Mouse (Mus musculus) megakaryocyte, adult 5-6 weeks (primary cell): ENCODE results near the gene Wsb2. TPM values are rescaled to one million over a fixed set of nuclear protein-coding genes. Genes with fewer than 3 reads are reported as not detected.
"Not testable (repeated sequence)": the region's sequence is repeated elsewhere in the genome, so short reads cannot be mapped to it uniquely, and the experiment has no call there.

ENCODE experiments used
- ATAC-seq: 2 replicates; pipeline ENCODE4 v1.8.0; 2016; ENCODE audit warnings: mild to moderate bottlenecking, inconsistent platforms; ENCODE audit not compliant: poor library complexity, severe bottlenecking
- total RNA-seq, 2 experiments: library from RNA; stranded (forward) in 1 of 2; stranded (reverse) in 1 of 2; fragments of 153-499, 151-499 nt in 1 of 2; fragments of 221-1000, 200-1000 nt in 1 of 2; gene quantifications; 2 replicates each; pipeline versions ENCODE4 v1.2.3 to v1.2.4; 2015 to 2017

The Wsb2 gene
- total RNA-seq (2015): 15.5 and 21.3 TPM in 2 replicates
- total RNA-seq (2017): 28.3 and 36.1 TPM in 2 replicates

DNA sequence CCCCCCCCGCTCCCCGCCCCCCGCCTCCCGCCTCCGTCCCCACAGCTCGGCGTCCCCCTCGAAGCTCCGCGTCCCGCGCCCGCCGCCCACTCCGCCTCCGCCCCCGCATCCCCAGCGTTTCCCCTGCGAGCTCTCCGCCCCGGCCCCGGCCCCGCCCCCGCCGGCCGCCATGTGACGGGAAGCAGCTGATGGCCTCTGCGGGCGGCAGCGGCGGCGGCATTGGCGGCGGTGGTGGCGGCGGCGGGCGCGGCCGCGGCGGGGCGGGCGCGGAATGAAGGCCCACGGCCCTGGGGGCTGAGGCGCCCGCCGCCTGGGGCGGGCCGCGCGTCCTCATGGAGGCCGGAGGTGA lies at the start of gene Wsb2:
TSS of gene Wsb2 (plus strand) at position 176 of the 349 bp plus-strand sequence.
- peak; percentile 69 for ATAC-seq

DNA sequence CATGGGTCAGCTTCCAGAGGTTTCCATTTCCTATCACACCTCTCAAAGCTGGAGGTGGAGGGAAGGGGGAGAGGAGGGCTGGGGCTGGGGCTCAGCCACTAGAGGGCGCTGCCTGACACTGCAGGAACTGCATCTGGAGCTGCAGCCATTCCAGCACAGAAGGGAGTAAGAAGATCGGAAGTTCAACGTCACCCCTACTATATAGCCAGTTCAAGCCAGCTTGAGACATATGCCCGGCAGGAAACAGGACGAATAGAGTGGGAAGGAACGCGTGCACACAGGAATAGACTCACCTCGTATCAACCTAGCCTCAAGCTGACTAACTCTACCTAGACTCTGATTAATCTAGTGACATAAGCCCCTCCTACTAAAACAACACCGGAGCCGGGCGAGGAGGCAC lies 49.4 kb upstream of the Wsb2 start:
- ATAC-seq: peak; percentile 97

DNA sequence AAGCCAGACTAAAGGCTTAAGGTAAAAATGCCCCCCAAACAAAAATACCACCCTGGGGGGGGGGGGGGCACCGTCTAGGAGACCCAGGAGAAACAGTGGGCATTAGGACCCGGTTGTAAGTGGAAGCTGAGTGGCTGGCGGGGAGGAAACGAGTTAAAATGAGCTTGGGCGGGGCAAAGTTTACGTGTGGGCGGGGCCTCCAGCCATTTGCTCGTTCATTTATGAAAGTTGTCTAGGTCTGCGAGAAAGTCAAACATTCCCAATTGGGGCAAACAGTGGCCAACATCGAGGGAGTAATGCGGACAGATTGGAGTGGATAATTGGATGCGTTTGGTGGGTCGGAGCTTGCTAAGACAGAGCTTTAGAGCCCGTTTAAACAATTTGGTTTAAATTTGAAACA lies 43.7 kb upstream of the Wsb2 start:
- peak; percentile 66 for ATAC-seq

DNA sequence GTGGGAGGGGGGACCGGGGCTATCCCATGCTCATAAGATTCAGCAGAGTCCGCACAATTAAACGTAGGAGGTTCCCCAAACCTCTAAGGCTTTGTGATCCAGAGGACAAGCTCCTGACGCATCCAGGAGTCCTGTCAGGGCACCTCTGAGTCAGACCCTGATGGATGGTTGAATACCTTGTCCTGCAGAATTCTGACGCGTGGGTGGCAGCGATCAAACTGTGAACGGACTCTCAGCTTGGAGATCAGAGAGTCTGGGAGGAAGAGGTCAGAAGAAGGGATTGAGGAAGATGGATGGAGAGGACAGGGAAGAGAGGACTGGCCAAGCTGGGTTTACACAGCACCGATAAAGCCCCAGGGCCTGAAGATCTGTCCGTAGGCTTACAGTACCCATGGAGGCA lies 43.2 kb upstream of the Wsb2 start:
- ATAC-seq: no peak

DNA sequence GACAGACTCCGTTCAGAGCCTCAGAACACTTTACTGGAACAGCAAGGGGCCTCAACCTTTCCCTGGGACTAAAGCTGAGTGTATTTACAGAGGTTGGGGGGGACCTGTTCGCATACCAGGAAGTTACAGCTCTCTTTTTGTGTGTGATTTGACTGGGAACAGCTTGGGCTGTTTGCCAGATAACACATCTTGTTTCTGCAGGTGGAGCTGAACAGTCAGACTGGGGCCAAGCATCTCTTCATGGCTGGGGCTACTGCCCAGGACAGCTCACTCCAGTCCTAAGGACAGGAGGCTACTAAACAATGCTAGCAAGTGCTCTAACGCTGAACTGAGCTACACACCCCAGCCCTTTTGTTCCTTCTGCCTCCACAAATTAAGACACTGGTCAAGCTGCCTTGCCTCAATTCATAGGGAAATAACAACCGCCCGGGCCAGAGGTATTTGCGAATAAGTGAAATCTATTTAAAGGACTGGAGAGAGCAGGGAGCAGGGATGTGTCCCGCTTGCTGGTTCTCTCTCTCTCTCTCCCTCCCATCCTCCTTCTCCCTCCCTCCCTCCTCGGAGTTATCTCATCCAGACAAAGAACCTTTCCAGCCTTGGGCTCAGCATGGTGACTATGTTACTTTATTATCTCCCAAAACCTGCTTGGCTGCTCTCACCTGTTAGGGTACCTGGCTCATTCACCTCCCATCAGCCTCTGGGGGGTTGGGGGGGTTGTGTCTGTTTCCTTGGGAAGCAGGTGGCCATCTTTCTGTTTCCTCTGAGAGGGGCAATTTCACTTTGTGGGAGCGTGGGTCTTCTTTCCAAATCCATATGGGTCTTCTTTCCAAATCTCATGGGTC lies 42.3 kb upstream of the Wsb2 start:
- no peak for ATAC-seq

DNA sequence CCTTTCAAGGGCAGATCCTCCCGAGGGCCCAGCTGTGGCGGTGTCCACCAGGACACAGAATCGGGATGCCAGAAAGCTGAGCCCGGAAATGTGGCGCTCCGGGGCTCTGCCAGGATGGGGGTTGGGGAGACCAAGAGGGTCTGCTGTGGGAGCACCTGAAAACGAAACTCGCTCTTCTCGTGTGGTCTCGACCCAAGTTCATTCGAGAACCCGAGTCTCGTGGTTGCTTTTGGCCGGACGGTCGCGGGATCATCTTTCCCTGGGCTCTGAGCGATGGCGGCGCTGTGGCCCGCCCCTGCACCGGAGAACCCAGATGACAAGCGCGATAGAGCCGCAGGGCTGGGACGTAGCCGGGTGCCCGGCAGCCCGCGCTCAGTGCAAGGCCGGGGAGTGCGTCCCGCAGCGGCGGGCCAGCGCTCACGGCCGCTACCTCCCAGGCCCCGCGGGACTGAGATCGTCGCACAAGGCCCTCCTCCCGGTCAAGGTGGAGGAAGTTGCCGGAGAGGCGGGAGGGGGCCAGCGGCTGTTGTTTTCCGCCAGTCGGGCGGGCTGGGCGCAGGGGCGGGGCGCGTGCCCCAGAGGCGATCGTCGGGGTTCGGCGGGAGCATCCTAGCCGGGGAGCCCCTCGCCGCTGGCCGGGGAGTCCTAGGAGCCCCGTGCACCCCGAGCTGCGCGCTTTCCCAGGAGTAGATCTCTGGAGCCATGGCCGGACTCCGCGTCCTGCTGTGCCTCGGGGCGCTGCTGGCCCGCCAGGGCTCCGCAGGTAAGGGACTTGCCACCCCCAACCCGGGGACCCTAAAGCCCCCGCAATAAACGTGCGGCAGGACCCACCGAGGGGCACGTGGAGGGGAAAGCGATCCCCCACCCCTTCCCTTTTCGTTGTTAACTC lies 38.1 kb upstream of the Wsb2 start, which contains the start of gene Vsig10:
TSS of gene Vsig10 (plus strand) at position 343 of the 889 bp plus-strand sequence.
- peak; percentile 93 for ATAC-seq

- no peak for ATAC-seq
These were observed 33.4 kb upstream of the Wsb2 start for GRCm38 (mm10) chr5:117323751-117324150.

DNA sequence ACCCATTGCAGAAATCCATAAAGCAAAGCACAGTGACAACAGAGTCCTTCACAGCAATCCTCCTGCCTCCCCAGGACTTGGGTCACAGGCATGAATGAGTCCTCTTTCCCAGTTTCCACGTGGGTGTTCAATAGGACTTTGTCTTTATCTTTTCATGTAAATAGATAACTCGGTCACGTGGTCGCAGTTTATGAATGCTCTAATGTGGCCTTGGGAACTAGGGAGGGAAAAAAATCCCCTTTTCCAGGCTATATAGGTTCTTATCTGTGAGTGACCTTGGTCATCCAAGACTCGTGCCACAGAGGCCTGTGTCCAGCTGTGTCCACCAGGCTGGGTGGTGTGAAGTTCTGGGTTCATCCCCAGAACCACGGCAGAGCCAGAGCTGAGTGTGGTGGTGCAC lies 30.7 kb upstream of the Wsb2 start:
- ATAC-seq: no peak

DNA sequence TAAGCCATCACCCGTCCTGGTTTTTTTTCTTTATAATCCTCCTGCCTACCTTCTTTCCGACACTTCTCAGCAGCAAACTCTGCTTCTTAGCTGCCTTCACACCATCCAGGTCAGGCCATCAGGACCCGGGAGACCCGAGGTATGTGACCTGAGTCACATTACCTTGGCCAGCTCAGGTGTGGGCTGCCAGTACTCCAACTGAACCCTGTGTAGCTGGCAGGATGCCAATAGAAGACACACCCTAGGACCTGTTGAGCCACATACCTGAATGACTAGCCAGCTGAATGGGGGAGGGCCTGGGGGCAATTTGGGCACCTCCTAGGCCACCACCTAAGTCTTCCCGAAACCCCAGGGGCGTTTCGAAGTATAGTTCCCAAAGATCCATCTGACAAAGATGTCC lies 26.6 kb upstream of the Wsb2 start:
- no peak for ATAC-seq

GRCm38 (mm10) chr5:117337999-117338398 lies 19.1 kb upstream of the Wsb2 start:
- ATAC-seq: no peak

- no peak for ATAC-seq
These were observed 18.6 kb upstream of the Wsb2 start for GRCm38 (mm10) chr5:117338503-117338902.

- ATAC-seq: no peak
These were observed 17.0 kb upstream of the Wsb2 start for GRCm38 (mm10) chr5:117340081-117340480.

GRCm38 (mm10) chr5:117341896-117342295 lies 15.2 kb upstream of the Wsb2 start:
- ATAC-seq: no peak

DNA sequence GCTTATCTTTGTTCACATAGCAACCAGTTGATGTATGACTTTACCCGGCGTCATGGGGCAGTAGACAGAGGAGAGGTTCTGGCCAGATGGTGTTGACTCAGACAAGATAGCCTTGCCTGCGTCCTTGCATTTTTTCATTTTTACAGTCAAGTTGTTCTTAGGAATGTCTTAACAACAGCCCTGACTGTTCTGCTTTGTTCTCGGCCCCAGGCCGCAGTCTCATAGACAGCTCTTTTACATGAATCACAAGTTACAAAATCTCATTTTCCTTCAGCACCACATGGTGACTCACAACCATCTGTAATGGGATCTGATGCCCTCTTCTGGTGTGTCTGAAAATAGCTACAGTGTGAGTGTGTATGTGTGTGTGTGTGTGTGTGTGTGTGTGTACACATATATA lies 12.6 kb upstream of the Wsb2 start:
- ATAC-seq: not testable (repeated sequence)

- no peak for ATAC-seq
These were observed 11.6 kb upstream of the Wsb2 start for GRCm38 (mm10) chr5:117345432-117345976.

- no peak for ATAC-seq
These were observed 10.8 kb upstream of the Wsb2 start for GRCm38 (mm10) chr5:117346281-117346680.

DNA sequence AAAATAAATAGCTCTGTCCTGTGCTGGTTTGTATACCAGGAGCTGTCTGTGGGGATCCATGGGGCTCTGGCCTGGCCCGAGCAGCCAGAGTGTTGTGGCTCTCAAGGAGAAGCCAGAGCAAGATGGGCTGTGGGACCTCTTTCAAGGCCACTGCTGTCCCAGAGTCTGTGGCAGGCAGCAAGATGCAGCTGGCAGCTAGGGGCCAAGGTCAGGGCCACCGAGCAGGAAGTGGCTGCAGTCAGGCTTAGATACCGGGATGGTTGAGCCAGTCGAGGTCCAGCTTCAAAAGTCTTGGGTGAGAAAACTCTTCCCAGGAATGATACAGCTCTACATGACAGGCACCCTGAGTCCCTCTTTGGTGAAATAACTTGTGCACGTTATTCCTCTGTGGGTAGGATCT lies 10.1 kb upstream of the Wsb2 start:
- no peak for ATAC-seq

DNA sequence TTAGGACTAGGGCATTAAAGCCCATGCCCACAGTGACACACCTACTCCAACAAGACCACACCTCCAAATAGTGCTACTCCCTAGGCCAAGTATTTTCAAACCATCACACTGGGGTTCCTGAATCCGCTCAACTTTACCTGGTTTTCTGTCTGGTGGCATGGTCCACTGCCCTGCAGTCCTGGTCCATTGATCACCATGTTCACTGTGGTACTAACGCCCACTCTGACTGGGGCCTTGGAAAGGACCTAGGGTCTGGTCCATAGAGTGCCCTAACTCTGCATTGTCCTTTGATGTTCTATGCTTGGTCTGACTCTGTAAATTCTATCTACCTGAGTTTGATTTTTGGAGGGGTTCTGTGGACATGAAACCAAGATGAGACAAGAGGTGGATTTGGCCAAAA lies 9.3 kb upstream of the Wsb2 start:
- ATAC-seq: no peak

GRCm38 (mm10) chr5:117348279-117348678 lies 8.8 kb upstream of the Wsb2 start:
- peak; percentile 30; the same call in 1 of the 2 replicates for ATAC-seq

DNA sequence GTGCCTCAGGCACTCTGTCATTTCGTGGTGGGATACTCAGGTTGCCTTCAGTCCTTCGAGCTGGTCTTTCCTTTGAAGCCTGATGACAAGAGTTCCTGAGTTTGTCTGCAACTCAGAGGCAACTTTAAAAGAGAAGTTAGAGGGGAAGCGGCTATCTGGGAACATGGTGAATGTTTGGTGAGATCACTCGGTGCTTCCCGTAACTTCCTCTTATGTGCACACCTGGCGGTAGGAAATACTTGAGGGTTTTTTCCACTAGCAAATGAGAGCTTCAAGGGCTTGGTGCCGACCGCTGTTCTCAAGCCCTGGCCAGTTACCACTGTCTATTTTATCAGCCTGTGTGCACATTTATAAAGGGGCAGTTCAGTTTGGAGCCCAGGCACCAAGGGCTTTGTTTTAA lies 3.0 kb upstream of the Wsb2 start:
- ATAC-seq: peak; percentile 19

DNA sequence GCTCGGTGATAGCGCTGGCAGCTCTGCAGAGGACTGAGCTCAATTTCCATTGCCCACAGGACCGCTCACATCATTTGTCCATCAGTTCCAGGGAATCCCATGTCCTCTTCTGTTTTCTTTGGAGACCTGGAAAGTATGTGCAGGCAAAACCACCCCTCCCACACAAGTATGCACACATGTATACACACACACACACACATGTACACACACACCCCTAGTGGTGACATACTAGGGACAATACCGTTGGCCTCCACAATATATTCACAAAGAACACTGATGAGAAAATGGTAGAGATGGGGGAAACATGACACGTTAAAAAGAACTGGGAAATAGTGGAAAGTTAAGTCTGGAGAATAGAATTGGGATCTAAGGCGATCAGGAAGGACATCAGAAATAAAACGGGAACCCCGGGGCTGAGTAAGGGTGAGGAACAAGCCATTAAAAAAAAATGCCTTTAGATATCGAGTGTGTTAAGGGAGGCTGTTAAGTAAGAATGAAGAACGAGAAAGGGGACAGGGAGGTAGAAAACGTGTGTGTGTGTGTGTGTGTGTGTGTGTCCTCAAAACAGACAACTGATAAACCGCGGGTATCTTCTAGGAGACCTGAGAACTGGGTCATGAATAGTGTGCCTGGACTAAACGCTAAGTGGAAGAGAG lies 1.3 kb upstream of the Wsb2 start:
- no peak for ATAC-seq
